Mouse (Mus musculus): ENCODE measurements around the gene Ldhb. TPM values are rescaled to one million over a fixed set of nuclear protein-coding genes. Genes with fewer than 3 reads are reported as not detected.
"Not testable (repeated sequence)": the region's sequence is repeated elsewhere in the genome, so short reads cannot be mapped to it uniquely, and the experiment has no call there.

Gene Ldhb
- polyA plus RNA-seq, 1 experiment from 2014 or later, result 576 TPM

DNA sequence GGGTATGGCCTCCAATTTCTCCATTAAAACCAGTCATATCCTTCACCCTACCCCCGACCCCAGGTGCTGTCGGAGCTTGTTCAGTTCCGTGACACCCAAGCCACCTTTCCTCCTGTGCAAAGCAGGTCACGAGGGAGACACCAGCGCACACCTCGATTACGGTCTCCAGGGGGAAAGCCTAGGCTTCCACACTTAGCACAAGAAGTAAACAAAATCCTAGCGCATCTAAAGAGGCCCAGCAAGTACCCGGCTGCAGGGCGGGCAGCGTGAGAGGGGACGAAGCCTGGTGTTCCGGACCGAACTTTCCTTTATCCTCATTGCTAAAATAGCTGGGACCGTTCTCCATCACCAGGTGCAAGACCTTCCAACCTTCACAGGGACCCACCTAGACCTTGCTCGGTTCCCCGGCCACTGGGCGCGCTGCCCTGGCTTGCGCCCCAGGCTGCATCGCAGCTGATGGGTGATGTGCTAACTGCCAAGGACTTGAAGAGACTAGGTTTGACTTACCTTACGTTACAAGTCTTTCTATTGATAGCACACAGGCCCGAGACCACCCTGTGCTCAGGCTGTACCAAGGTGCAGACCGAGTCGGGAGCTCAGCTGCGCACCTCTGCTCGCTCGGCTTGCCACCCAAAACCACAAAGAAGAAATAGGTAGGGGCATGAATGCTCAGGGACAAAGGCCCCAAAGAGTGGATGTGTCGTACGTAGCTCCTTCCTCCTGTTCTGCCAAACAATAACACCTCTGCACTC is 548 bp downstream of the Ldhb start:
- peak overlapping the region; percentile 78 for H3K9ac ChIP-seq (ENCODE audit: low read length)
- WGBS, result under 1% methylated on average over 30 of the region's 30 CpGs
- H3K9me3 ChIP-seq (replicated peaks; ENCODE audit: control insufficient read depth, low read length), result no peaks in the 10 kb centered on the region
- H3K27me3 ChIP-seq (replicated peaks; ENCODE audit: control insufficient read depth, insufficient read depth, low read length), result 0 out of 2 replicates have a peak, but pooled peaks cover 4% of the 10 kb centered on the region
- H3K4me2 ChIP-seq (ENCODE audit: low read length), result peak overlapping the region; percentile 91
- H3K4me1 ChIP-seq (ENCODE audit: control insufficient read depth, insufficient read depth, low read length), result peaks cover 12% of the 10 kb centered on the region
- ATAC-seq (peak; percentile 73), DNase-seq (ENCODE audit: low spot score) (peak; percentile 45)
- peaks cover 9% of the 10 kb centered on the region; the same call in 1 of the 2 replicates for H3K36me3 ChIP-seq (ENCODE audit: control insufficient read depth, insufficient read depth, low read length)
- peak overlapping the region; percentile 58 for H3K4me3 ChIP-seq (ENCODE audit: low read depth, low read length)
- H3K27ac ChIP-seq (ENCODE audit: low read depth, low read length), result no peak overlapping the region; the same call in 1 of the 2 replicates

- DNase-seq (ENCODE audit: low spot score), result no peak
- H3K27ac ChIP-seq (ENCODE audit: low read depth, low read length), result no peak overlapping the region
Observed at GRCm38 (mm10) chr6:142506338-142507032, 1.3 kb downstream of the Ldhb start.

GRCm38 (mm10) chr6:142503601-142504000 is 4.2 kb downstream of the Ldhb start:
- H3K4me1 ChIP-seq (ENCODE audit: control insufficient read depth, insufficient read depth, low read length), result peaks cover 12% of the 10 kb centered on the region
- H3K4me2 ChIP-seq (ENCODE audit: low read length), result 0 out of 2 replicates have a peak overlapping the region, but pooled peaks have one; percentile 22
- H3K9me3 ChIP-seq (replicated peaks; ENCODE audit: control insufficient read depth, low read length), result no peaks in the 10 kb centered on the region
- no peak overlapping the region for H3K27ac ChIP-seq (ENCODE audit: low read depth, low read length)
- DNase-seq (ENCODE audit: low spot score) (no peak), ATAC-seq (no peak)
- peaks cover 37% of the 10 kb centered on the region for H3K36me3 ChIP-seq (ENCODE audit: control insufficient read depth, insufficient read depth, low read length)
- no peaks in the 10 kb centered on the region for H3K27me3 ChIP-seq (replicated peaks; ENCODE audit: control insufficient read depth, insufficient read depth, low read length)
- no peak overlapping the region for H3K9ac ChIP-seq (ENCODE audit: low read length)
- WGBS, result 60% methylated on average over 8 of the region's 8 CpGs
- H3K4me3 ChIP-seq (ENCODE audit: low read depth, low read length), result no peak overlapping the region

More at GRCm38 (mm10) chr6:142506338-142507032, 1.3 kb downstream of the Ldhb start:
- H3K27me3 ChIP-seq (replicated peaks; ENCODE audit: control insufficient read depth, insufficient read depth, low read length), result no peaks in the 10 kb centered on the region
- H3K36me3 ChIP-seq (ENCODE audit: control insufficient read depth, insufficient read depth, low read length), result peaks cover 15% of the 10 kb centered on the region
- peak overlapping the region; percentile 78 for H3K9ac ChIP-seq (ENCODE audit: low read length)
- H3K4me1 ChIP-seq (ENCODE audit: control insufficient read depth, insufficient read depth, low read length), result peaks cover 12% of the 10 kb centered on the region
- H3K4me3 ChIP-seq (ENCODE audit: low read depth, low read length), result peak overlapping the region; percentile 58
- ATAC-seq, result no peak
- peak overlapping the region; percentile 91 for H3K4me2 ChIP-seq (ENCODE audit: low read length)
- no peaks in the 10 kb centered on the region for H3K9me3 ChIP-seq (replicated peaks; ENCODE audit: control insufficient read depth, low read length)
- WGBS, result 8% methylated on average over 10 of the region's 10 CpGs

DNA sequence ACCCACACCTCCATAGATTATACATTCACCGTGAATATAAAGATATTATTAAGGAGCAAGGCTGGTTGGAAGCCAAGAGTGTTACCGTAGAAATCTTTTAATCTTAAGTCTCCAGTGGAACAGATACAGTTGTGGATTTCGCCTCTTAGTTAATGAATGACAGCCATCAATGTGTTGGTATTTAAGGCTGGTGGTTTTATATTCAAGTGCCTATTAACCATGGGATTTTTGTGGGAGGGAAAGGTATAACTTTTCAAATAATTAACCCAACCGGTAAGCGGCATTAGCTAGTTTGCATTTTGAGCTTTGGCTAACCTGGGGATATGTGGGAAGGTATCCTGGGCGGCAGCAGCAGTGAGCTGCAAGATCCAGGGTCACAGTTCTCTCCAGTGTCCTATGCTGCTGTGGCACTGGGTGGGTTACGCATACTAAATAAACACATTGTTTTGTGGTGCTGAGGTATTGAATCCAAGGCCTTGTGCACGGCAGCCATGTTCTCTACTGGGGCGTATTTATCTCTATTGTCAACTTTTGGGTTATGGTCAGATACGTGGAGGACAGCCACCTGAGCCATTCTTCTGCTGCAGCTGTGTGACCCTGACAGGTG is 5.1 kb downstream of the Ldhb start:
- H3K27ac ChIP-seq (ENCODE audit: low read depth, low read length), result no peak overlapping the region
- no peak overlapping the region for H3K4me2 ChIP-seq (ENCODE audit: low read length)
- no peak for DNase-seq (ENCODE audit: low spot score)
- H3K4me3 ChIP-seq (ENCODE audit: low read depth, low read length), result no peak overlapping the region
- peaks cover 47% of the 10 kb centered on the region for H3K36me3 ChIP-seq (ENCODE audit: control insufficient read depth, insufficient read depth, low read length)
- H3K4me1 ChIP-seq (ENCODE audit: control insufficient read depth, insufficient read depth, low read length), result peaks cover 12% of the 10 kb centered on the region
- no peak overlapping the region for H3K9ac ChIP-seq (ENCODE audit: low read length)
- H3K27me3 ChIP-seq (replicated peaks; ENCODE audit: control insufficient read depth, insufficient read depth, low read length), result no peaks in the 10 kb centered on the region
- WGBS, result 89% methylated on average over 10 of the region's 10 CpGs
- H3K9me3 ChIP-seq (replicated peaks; ENCODE audit: control insufficient read depth, low read length), result no peaks in the 10 kb centered on the region
- no peak for ATAC-seq

- not testable (repeated sequence) for H3K27me3 ChIP-seq (replicated peaks; ENCODE audit: control insufficient read depth, insufficient read depth, low read length); H3K9ac ChIP-seq (ENCODE audit: low read length); H3K4me1 ChIP-seq (ENCODE audit: control insufficient read depth, insufficient read depth, low read length); DNase-seq (ENCODE audit: low spot score); H3K4me2 ChIP-seq (ENCODE audit: low read length); H3K4me3 ChIP-seq (ENCODE audit: low read depth, low read length); H3K27ac ChIP-seq (ENCODE audit: low read depth, low read length); ATAC-seq; H3K9me3 ChIP-seq (replicated peaks; ENCODE audit: control insufficient read depth, low read length)
- WGBS, result 95% methylated on average over 6 of the region's 6 CpGs
- H3K36me3 ChIP-seq (ENCODE audit: control insufficient read depth, insufficient read depth, low read length), result peaks cover 67% of the 10 kb centered on the region
Observed at GRCm38 (mm10) chr6:142490114-142490513, 17.6 kb downstream of the Ldhb start.

GRCm38 (mm10) chr6:142487638-142488037 is 20.1 kb downstream of the Ldhb start:
- Histone ChIP-seq H3K9ac (ENCODE audit: low read length) (no peak overlapping the region), H3K9me3 (replicated peaks; ENCODE audit: control insufficient read depth, low read length) (no peaks in the 10 kb centered on the region), H3K27ac (ENCODE audit: low read depth, low read length) (no peak overlapping the region), H3K4me3 (ENCODE audit: low read depth, low read length) (no peak overlapping the region), H3K4me2 (ENCODE audit: low read length) (no peak overlapping the region), H3K36me3 (ENCODE audit: control insufficient read depth, insufficient read depth, low read length) (peaks cover 48% of the 10 kb centered on the region), H3K27me3 (replicated peaks; ENCODE audit: control insufficient read depth, insufficient read depth, low read length) (no peaks in the 10 kb centered on the region), H3K4me1 (ENCODE audit: control insufficient read depth, insufficient read depth, low read length) (no peaks in the 10 kb centered on the region)
- ATAC-seq, result no peak
- DNase-seq (ENCODE audit: low spot score), result no peak
- WGBS, result 93% methylated on average over 9 of the region's 9 CpGs

DNA sequence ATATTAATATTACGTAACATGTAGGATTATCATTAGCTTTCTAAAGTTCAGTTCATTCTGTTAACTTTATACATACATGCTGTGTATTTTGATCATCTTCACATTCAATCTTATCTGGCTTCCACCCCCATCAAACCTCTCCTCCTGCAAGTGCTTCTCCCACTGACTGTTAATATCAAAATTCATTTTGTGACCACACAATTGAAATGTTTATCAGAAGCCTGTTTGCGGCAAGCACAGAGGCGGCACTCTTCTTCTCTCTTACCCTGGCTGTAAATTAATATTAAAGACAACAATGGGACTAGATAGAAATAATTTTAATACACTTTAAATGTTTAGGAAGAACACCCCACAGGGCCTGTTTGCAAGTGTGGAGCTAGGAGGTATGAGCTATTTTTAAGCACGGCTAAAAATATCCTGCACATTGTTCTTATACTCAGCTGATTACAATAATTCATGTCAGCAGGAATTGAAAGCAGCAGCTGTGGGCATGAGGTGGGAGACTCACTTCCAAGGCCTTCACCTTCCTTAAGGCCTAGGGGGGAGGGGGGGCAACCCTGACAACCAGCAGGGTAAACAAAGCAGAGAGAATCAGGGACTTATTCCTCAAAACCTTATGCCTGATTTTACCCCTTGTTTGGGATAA is 22.2 kb downstream of the Ldhb start:
- H3K27me3 ChIP-seq (replicated peaks; ENCODE audit: control insufficient read depth, insufficient read depth, low read length), result no peaks in the 10 kb centered on the region
- no peak for DNase-seq (ENCODE audit: low spot score)

DNA sequence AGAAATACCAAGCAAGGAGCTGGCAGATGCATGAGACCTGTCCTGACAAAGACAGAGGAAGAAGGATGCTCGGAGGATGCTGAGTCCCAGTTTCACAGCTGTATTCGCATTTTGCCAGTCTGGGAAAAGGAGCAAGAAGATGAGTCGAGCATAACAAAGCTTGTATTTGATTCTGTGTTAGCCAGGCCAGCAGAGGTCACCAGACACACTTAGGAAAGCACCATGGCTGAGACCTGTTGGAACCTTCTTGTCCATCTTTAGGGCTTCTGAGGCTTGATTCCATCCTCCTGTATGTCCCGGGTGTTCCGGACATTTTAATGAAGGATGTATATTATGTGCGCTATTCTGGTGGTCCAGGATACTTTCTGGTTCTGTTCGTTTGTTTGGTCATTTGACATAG is 30.5 kb downstream of the Ldhb start:
- Histone ChIP-seq H3K4me2 (ENCODE audit: low read length) (no peak overlapping the region), H3K27me3 (replicated peaks; ENCODE audit: control insufficient read depth, insufficient read depth, low read length) (no peaks in the 10 kb centered on the region), H3K9me3 (replicated peaks; ENCODE audit: control insufficient read depth, low read length) (no peaks in the 10 kb centered on the region), H3K9ac (ENCODE audit: low read length) (no peak overlapping the region), H3K4me1 (ENCODE audit: control insufficient read depth, insufficient read depth, low read length) (no peaks in the 10 kb centered on the region), H3K27ac (ENCODE audit: low read depth, low read length) (no peak overlapping the region), H3K36me3 (ENCODE audit: control insufficient read depth, insufficient read depth, low read length) (no peaks in the 10 kb centered on the region), H3K4me3 (ENCODE audit: low read depth, low read length) (no peak overlapping the region)
- ATAC-seq, result no peak
- 80% methylated on average over 7 of the region's 7 CpGs for WGBS
- DNase-seq (ENCODE audit: low spot score), result no peak

More for the DNA sequence above, 22.2 kb downstream of the Ldhb start:
- Histone ChIP-seq H3K4me2 (ENCODE audit: low read length) (no peak overlapping the region), H3K9me3 (replicated peaks; ENCODE audit: control insufficient read depth, low read length) (no peaks in the 10 kb centered on the region), H3K9ac (ENCODE audit: low read length) (no peak overlapping the region), H3K4me3 (ENCODE audit: low read depth, low read length) (no peak overlapping the region), H3K4me1 (ENCODE audit: control insufficient read depth, insufficient read depth, low read length) (no peaks in the 10 kb centered on the region), H3K36me3 (ENCODE audit: control insufficient read depth, insufficient read depth, low read length) (peaks cover 35% of the 10 kb centered on the region), H3K27ac (ENCODE audit: low read depth, low read length) (no peak overlapping the region)
- ATAC-seq, result no peak
- WGBS, result 91% methylated on average over 4 of the region's 4 CpGs
